In genomic region chr12:33126243-33126642, GRCm38 (mm10) we compare ENCODE assay signal across 30 mouse cellular contexts. TPM values are rescaled to one million over a fixed set of nuclear protein-coding genes. Genes with fewer than 3 reads are reported as not detected.
"Had no signal": no experiment of that assay in that cellular context is flagged by ENCODE, and none has a peak within 500 bp of the region (broad histone marks: within the 10 kb centered on the region; RNA-seq: fewer than 3 reads in every experiment).

No protein-coding gene starts in this region.

- H3K9me3 ChIP-seq: heart, embryonic 13.5 days; heart, embryonic 15.5 days; hindbrain, embryonic 13.5 days; hindbrain, embryonic 15.5 days; intestine, embryonic 15.5 days; limb, embryonic 10.5 days; limb, embryonic 12.5 days; liver, embryonic 13.5 days; liver, embryonic 15.5 days had no signal

- H3K27me3 ChIP-seq: heart, embryonic 13.5 days; heart, embryonic 15.5 days; hindbrain, embryonic 13.5 days; hindbrain, embryonic 15.5 days; intestine, embryonic 15.5 days; limb, embryonic 12.5 days had no signal

- DNase-seq: gastrocnemius, postnatal 14 days; gastrocnemius, postnatal 36 days; heart, adult 11 months; heart, adult 2 months; heart, postnatal 14 days; heart, postnatal 36 days; kidney, adult 18-20 months; kidney, adult 8-10 months; kidney, postnatal 10 days; kidney, postnatal 25 days; kidney, postnatal 4 days; liver had no signal

- H3K36me3 ChIP-seq: heart, embryonic 13.5 days; heart, embryonic 15.5 days; hindbrain, embryonic 13.5 days; hindbrain, embryonic 15.5 days; intestine, embryonic 15.5 days; limb, embryonic 10.5 days; limb, embryonic 12.5 days; liver, embryonic 13.5 days; liver, embryonic 15.5 days had no signal

- H3K9ac ChIP-seq: heart, embryonic 13.5 days; heart, embryonic 15.5 days; hindbrain, embryonic 13.5 days; hindbrain, embryonic 15.5 days; intestine, embryonic 15.5 days; limb, embryonic 12.5 days; liver, embryonic 15.5 days had no signal

- H3K4me1 ChIP-seq: intestine, embryonic 15.5 days; limb, embryonic 10.5 days; limb, embryonic 12.5 days had no signal

- H3K4me3 ChIP-seq: heart, adult 2 months; heart, embryonic 13.5 days; heart, embryonic 15.5 days; hindbrain, embryonic 13.5 days; hindbrain, embryonic 15.5 days; intestine, embryonic 15.5 days; layer of hippocampus, adult 2 months; left cerebral cortex, adult 2 months; limb, embryonic 10.5 days; limb, embryonic 12.5 days; liver, embryonic 13.5 days; liver, embryonic 15.5 days had no signal

- H3K4me2 ChIP-seq: heart, embryonic 11.5 days; heart, embryonic 13.5 days; heart, embryonic 15.5 days; hindbrain, embryonic 13.5 days; hindbrain, embryonic 15.5 days; intestine, embryonic 15.5 days; limb, embryonic 12.5 days; liver, embryonic 11.5 days; liver, embryonic 13.5 days; liver, embryonic 15.5 days had no signal

- H3K27ac ChIP-seq: heart, adult 2 months; heart, embryonic 13.5 days; heart, embryonic 15.5 days; hindbrain, embryonic 13.5 days; hindbrain, embryonic 15.5 days; hindbrain, postnatal 0 days; intestine, embryonic 15.5 days; left cerebral cortex, adult 2 months; limb, embryonic 10.5 days; limb, embryonic 12.5 days; liver, embryonic 13.5 days; liver, embryonic 15.5 days had no signal

- ATAC-seq: hindbrain, postnatal 0 days; inflammation-experienced regulatory T-cells, adult 6 months; intestine, embryonic 15.5 days; intestine, postnatal 0 days had no signal

RNA-seq across cellular contexts. Expression of gene Cdhr3, which starts 33.6 kb away (rescaled TPM):
- total RNA-seq: hematopoietic stem cell, adult 5-6 weeks had no signal
- polyA plus RNA-seq: heart, embryonic 11.5 days; intestine, embryonic 15.5 days; kidney, embryonic 14.5 days; limb, embryonic 10.5 days; limb, embryonic 12.5 days; liver, embryonic 11.5 days; liver, embryonic 13.5 days had no signal
